Mouse (Mus musculus): Measurements from ENCODE around the gene Kl. TPM values are rescaled to one million over a fixed set of nuclear protein-coding genes. Genes with fewer than 3 reads are reported as not detected.

Gene Kl
- polyA plus RNA-seq, 1 experiment = 159 TPM

DNA sequence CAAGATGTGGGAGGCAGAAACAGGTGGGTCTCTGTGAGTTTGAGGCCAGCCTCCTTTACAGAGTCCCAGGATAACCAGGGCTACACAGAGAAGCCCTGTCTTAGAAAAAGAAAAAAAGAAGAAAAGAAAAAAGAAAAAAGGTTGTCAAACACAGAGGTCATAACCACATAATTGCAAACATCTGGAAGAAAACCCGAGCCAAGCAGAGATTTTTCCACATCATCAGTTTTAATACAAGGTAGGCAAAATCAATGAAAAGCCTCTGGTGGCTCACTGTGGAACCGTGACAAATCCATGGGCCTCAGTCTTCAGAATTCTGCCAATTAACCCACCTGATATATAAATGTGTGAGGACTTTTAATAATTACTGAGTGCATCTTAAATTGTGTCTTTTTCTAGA, 14.9 kb upstream of the Kl start:
- Histone ChIP-seq H3K27me3 (replicated peaks; ENCODE audit: control insufficient read depth, insufficient read depth, low read length) (no peaks in the 10 kb centered on the region; the same call in 1 of the 2 replicates), H3K4me3 (ENCODE audit: insufficient read depth, low read depth, low read length) (no peak overlapping the region), H3K36me3 (ENCODE audit: control insufficient read depth, insufficient read depth, low read length) (no peaks in the 10 kb centered on the region), H3K4me1 (ENCODE audit: control insufficient read depth, insufficient read depth, low read length) (no peaks in the 10 kb centered on the region; the same call in 1 of the 2 replicates), H3K27ac (ENCODE audit: insufficient read depth, low read depth, low read length) (no peak overlapping the region)
- WGBS = 55% methylated on average over 2 of the region's 2 CpGs
- no peak for DNase-seq
- no peak for TF ChIP-seq CTCF (conservative IDR thresholded peaks at IDR 0.05; ENCODE audit: insufficient read depth, insufficient read length, low read depth, low read length)
- no peak for TF ChIP-seq POLR2A (IDR thresholded peaks at IDR 0.05; ENCODE audit: low read depth, low read length)

DNA sequence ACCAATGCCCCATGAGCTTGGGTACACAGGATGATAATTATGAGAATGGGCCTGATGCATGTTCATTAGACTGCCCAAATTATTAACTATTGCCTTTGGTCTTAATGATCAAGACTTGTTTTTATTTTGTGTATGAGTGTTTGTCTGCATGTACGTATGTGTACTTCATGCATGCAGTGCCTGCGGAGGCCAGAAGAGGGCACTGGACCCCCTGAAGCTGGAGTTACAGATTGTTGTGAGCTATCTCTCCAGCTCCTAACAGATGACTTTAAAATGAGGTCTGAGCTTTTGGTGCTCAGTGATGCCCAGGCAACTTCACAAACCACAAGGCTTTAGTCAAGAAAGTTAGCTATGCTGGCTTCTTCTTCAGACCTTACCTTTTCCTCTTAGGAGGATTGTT, 6.8 kb upstream of the Kl start:
- Histone ChIP-seq H3K4me1 (ENCODE audit: control insufficient read depth, insufficient read depth, low read length) (no peaks in the 10 kb centered on the region), H3K4me3 (ENCODE audit: insufficient read depth, low read depth, low read length) (no peak overlapping the region), H3K36me3 (ENCODE audit: control insufficient read depth, insufficient read depth, low read length) (no peaks in the 10 kb centered on the region), H3K27me3 (replicated peaks; ENCODE audit: control insufficient read depth, insufficient read depth, low read length) (no peaks in the 10 kb centered on the region; the same call in 1 of the 2 replicates), H3K27ac (ENCODE audit: insufficient read depth, low read depth, low read length) (no peak overlapping the region)
- TF ChIP-seq CTCF (conservative IDR thresholded peaks at IDR 0.05; ENCODE audit: insufficient read depth, insufficient read length, low read depth, low read length) (no peak), POLR2A (IDR thresholded peaks at IDR 0.05; ENCODE audit: low read depth, low read length) (no peak)
- 98% methylated on average over 2 of the region's 2 CpGs for WGBS
- no peak for DNase-seq

DNA sequence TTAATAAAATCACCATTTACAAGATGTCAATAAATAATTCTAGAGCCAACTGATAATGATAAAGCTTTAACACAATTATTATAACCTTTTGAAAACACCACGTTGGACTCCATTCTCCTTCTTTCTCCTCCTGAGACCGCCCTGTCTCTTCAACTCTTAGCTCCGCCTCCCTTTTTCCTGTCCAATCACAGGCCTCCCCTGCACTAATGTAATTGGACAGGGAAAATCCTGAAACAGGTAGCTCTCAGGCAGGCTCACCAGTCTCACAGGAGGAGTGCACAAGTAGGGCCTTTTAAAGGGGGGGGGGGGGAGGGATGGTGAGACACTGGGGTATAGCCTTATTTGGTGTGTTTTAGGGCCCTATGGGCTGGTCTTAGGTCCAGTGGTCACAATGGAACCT, 3.3 kb upstream of the Kl start:
- no peak overlapping the region for H3K27ac ChIP-seq (ENCODE audit: insufficient read depth, low read depth, low read length)
- TF ChIP-seq POLR2A (IDR thresholded peaks at IDR 0.05; ENCODE audit: low read depth, low read length) (no peak), CTCF (conservative IDR thresholded peaks at IDR 0.05; ENCODE audit: insufficient read depth, insufficient read length, low read depth, low read length) (no peak)
- H3K4me1 ChIP-seq (ENCODE audit: control insufficient read depth, insufficient read depth, low read length) = no peaks in the 10 kb centered on the region; the same call in 1 of the 2 replicates
- WGBS = 88% methylated on average over 3 of the region's 3 CpGs
- H3K4me3 ChIP-seq (ENCODE audit: insufficient read depth, low read depth, low read length) = no peak overlapping the region
- no peaks in the 10 kb centered on the region for H3K27me3 ChIP-seq (replicated peaks; ENCODE audit: control insufficient read depth, insufficient read depth, low read length)
- H3K36me3 ChIP-seq (ENCODE audit: control insufficient read depth, insufficient read depth, low read length) = no peaks in the 10 kb centered on the region
- no peak for DNase-seq

DNA sequence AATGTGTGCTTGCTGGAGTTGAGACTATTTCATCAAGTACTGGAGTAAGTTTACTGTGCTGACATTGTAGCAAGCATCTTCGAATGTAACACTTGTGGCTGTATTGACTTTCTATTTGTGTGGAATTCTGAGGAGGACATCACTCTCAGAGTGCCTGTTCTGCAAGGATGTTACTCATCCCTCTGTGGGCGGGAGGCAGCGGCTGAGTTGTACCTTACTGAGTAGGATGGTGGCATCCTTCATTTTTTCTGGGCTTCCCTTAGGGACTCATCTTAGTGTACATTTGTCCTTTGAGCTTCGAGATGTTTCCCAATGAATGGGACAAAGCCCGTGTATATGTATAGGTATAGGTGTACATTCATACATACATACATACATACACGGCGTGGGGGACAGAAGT, 1.1 kb upstream of the Kl start:
- TF ChIP-seq CTCF (conservative IDR thresholded peaks at IDR 0.05; ENCODE audit: insufficient read depth, insufficient read length, low read depth, low read length) (no peak), POLR2A (IDR thresholded peaks at IDR 0.05; ENCODE audit: low read depth, low read length) (no peak)
- Histone ChIP-seq H3K4me3 (ENCODE audit: insufficient read depth, low read depth, low read length) (no peak overlapping the region), H3K27me3 (replicated peaks; ENCODE audit: control insufficient read depth, insufficient read depth, low read length) (no peaks in the 10 kb centered on the region), H3K4me1 (ENCODE audit: control insufficient read depth, insufficient read depth, low read length) (no peaks in the 10 kb centered on the region; the same call in 1 of the 2 replicates), H3K36me3 (ENCODE audit: control insufficient read depth, insufficient read depth, low read length) (no peaks in the 10 kb centered on the region), H3K27ac (ENCODE audit: insufficient read depth, low read depth, low read length) (no peak overlapping the region)
- DNase-seq = no peak
- WGBS = 98% methylated on average over 7 of the region's 7 CpGs

DNA sequence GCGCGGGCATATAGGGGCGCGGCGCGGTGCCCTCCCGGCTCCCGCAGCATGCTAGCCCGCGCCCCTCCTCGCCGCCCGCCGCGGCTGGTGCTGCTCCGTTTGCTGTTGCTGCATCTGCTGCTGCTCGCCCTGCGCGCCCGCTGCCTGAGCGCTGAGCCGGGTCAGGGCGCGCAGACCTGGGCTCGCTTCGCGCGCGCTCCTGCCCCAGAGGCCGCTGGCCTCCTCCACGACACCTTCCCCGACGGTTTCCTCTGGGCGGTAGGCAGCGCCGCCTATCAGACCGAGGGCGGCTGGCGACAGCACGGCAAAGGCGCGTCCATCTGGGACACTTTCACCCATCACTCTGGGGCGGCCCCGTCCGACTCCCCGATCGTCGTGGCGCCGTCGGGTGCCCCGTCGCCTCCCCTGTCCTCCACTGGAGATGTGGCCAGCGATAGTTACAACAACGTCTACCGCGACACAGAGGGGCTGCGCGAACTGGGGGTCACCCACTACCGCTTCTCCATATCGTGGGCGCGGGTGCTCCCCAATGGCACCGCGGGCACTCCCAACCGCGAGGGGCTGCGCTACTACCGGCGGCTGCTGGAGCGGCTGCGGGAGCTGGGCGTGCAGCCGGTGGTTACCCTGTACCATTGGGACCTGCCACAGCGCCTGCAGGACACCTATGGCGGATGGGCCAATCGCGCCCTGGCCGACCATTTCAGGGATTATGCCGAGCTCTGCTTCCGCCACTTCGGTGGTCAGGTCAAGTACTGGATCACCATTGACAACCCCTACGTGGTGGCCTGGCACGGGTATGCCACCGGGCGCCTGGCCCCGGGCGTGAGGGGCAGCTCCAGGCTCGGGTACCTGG, 488 bp downstream of the Kl start:
- H3K4me1 ChIP-seq (ENCODE audit: control insufficient read depth, insufficient read depth, low read length) = peaks cover 8% of the 10 kb centered on the region; the same call in 1 of the 2 replicates
- H3K27ac ChIP-seq (ENCODE audit: insufficient read depth, low read depth, low read length) = peak overlapping the region; percentile 93
- 3% methylated on average over 89 of the region's 89 CpGs for WGBS
- no peaks in the 10 kb centered on the region for H3K36me3 ChIP-seq (ENCODE audit: control insufficient read depth, insufficient read depth, low read length)
- DNase-seq = peak; percentile 81
- TF ChIP-seq POLR2A (IDR thresholded peaks at IDR 0.05; ENCODE audit: low read depth, low read length) (peak; percentile 25), CTCF (conservative IDR thresholded peaks at IDR 0.05; ENCODE audit: insufficient read depth, insufficient read length, low read depth, low read length) (peak; percentile 55)
- peak overlapping the region; percentile 87 for H3K4me3 ChIP-seq (ENCODE audit: insufficient read depth, low read depth, low read length)
- H3K27me3 ChIP-seq (replicated peaks; ENCODE audit: control insufficient read depth, insufficient read depth, low read length) = no peaks in the 10 kb centered on the region

DNA sequence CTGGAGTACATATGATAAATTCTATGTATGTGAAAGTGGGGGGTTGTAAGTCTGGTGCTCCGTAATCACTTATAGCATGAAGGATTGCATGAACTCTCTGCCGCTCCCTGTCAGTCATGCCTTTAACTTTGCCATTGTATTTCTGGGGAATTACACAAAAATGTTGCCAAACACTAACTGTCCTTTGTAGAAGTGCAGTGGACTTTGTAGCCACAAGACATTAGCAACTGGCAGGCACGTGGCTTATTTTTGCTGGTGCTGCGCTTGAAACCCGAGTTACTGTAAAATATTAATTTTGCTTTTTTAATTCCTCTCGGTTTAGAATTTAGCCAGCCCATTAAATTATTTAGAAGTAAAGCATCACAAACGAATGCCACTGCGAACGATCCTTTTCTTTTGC, 2.4 kb downstream of the Kl start:
- H3K4me1 ChIP-seq (ENCODE audit: control insufficient read depth, insufficient read depth, low read length) = peaks cover 11% of the 10 kb centered on the region; the same call in 1 of the 2 replicates
- WGBS = 42% methylated on average over 9 of the region's 9 CpGs
- no peaks in the 10 kb centered on the region for H3K36me3 ChIP-seq (ENCODE audit: control insufficient read depth, insufficient read depth, low read length)
- no peak for TF ChIP-seq POLR2A (IDR thresholded peaks at IDR 0.05; ENCODE audit: low read depth, low read length)
- TF ChIP-seq CTCF (conservative IDR thresholded peaks at IDR 0.05; ENCODE audit: insufficient read depth, insufficient read length, low read depth, low read length) = no peak
- H3K27me3 ChIP-seq (replicated peaks; ENCODE audit: control insufficient read depth, insufficient read depth, low read length) = no peaks in the 10 kb centered on the region
- peak overlapping the region; percentile 93 for H3K27ac ChIP-seq (ENCODE audit: insufficient read depth, low read depth, low read length)
- DNase-seq = peak; percentile 89
- H3K4me3 ChIP-seq (ENCODE audit: insufficient read depth, low read depth, low read length) = peak overlapping the region; percentile 87

DNA sequence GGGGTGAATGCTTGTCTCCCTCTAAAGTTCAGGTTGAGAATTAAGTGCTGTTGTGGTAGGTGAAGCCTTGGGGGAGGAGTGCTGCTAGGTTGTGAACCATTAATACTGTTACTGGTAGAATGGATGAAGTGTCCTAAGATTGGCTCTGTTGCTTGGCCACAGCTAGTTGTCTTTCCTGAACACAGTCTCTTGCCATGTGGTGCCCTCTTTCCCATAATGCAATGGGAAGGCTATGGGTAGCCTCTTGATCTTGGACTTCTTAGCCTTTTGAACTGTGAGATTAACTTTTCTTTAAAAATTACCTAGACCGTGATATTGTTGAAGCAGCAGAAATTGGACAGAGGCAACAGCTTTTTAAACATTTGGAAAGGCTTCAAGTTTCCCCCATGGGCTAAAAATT, 7.5 kb downstream of the Kl start:
- TF ChIP-seq CTCF (conservative IDR thresholded peaks at IDR 0.05; ENCODE audit: insufficient read depth, insufficient read length, low read depth, low read length) = no peak
- TF ChIP-seq POLR2A (IDR thresholded peaks at IDR 0.05; ENCODE audit: low read depth, low read length) = no peak
- 56% methylated on average over 1 of the region's 1 CpGs for WGBS
- peak overlapping the region; percentile 70 for H3K27ac ChIP-seq (ENCODE audit: insufficient read depth, low read depth, low read length)

More for the DNA sequence above, 7.5 kb downstream of the Kl start:
- peaks cover 31% of the 10 kb centered on the region for H3K4me1 ChIP-seq (ENCODE audit: control insufficient read depth, insufficient read depth, low read length)
- no peaks in the 10 kb centered on the region for H3K27me3 ChIP-seq (replicated peaks; ENCODE audit: control insufficient read depth, insufficient read depth, low read length)
- no peaks in the 10 kb centered on the region for H3K36me3 ChIP-seq (ENCODE audit: control insufficient read depth, insufficient read depth, low read length)
- DNase-seq = peak; percentile 80
- H3K4me3 ChIP-seq (ENCODE audit: insufficient read depth, low read depth, low read length) = no peak overlapping the region

All from kidney, adult 2 months (tissue).